Mouse (Mus musculus) CH12.LX (cell line): ENCODE data around the gene Igf1r. TPM values are rescaled to one million over a fixed set of nuclear protein-coding genes. Genes with fewer than 3 reads are reported as not detected.

Experiments used
- DNase-seq: peaks from one replicate; pipeline ENCODE4 v3.0.0-alpha.2; 2013; ENCODE audit errors: extremely low read depth
- H3K27ac ChIP-seq: 2 replicates; pipeline ENCODE4 v1.5.1; 2012; ENCODE audit warnings: low read depth, mild to moderate bottlenecking, control low read depth, moderate library complexity; ENCODE audit not compliant: insufficient read depth
- H3K27me3 ChIP-seq: replicated peaks from 2 replicates; pipeline ENCODE3; 2012; ENCODE audit warnings: inconsistent platforms
- H3K36me3 ChIP-seq, 2 experiments: replicated peaks in 1 of 2; 2 replicates each; pipeline versions ENCODE3 to v1.6.1; 2012; ENCODE audit warnings: inconsistent platforms in 1 of 2, low read length in 1 of 2, mild to moderate bottlenecking in 1 of 2, mixed read lengths in 1 of 2, moderate library complexity in 1 of 2; ENCODE audit not compliant: control insufficient read depth in 1 of 2, insufficient read depth in 1 of 2
- H3K4me1 ChIP-seq, 2 experiments: 2 replicates each; pipeline ENCODE4 v1.6.1; 2012; ENCODE audit warnings: inconsistent platforms in 1 of 2, moderate library complexity in 1 of 2; ENCODE audit not compliant: insufficient read depth in 2 of 2, control insufficient read depth in 1 of 2
- H3K4me2 ChIP-seq: 2 replicates; pipeline ENCODE4 v1.6.1; 2012; ENCODE audit warnings: low read depth, mild to moderate bottlenecking, control low read depth; ENCODE audit not compliant: poor library complexity, insufficient read depth, severe bottlenecking
- H3K4me3 ChIP-seq, 3 experiments: fragments of 150-350 bp in 1 of 3; sonication (generic) in 1 of 3; replicated peaks in 1 of 3; 2 replicates each; pipeline versions ENCODE3 to v1.5.1; 2011 to 2012; ENCODE audit warnings: low read depth in 2 of 3, low read length in 2 of 3, mild to moderate bottlenecking in 2 of 3, moderate library complexity in 2 of 3, control low read depth in 1 of 3, improper control_type of control experiment in 1 of 3, inconsistent platforms in 1 of 3, mixed read lengths in 1 of 3; ENCODE audit not compliant: poor library complexity in 1 of 3
- H3K79me2 ChIP-seq: replicated peaks from 2 replicates; pipeline ENCODE4 v1.6.1; 2012; ENCODE audit warnings: mild to moderate bottlenecking, moderate library complexity; ENCODE audit not compliant: control insufficient read depth, poor library complexity, insufficient read depth, severe bottlenecking; ENCODE audit errors: extremely low read depth
- H3K9ac ChIP-seq: 2 replicates; pipeline ENCODE4 v1.6.1; 2012; ENCODE audit warnings: low read depth, mild to moderate bottlenecking, control low read depth, moderate library complexity; ENCODE audit not compliant: insufficient read depth
- H3K9me3 ChIP-seq: replicated peaks from 2 replicates; pipeline ENCODE3; 2012; ENCODE audit warnings: low read length, inconsistent platforms, mixed read lengths
- CHD1 ChIP-seq: IDR thresholded peaks from 2 replicates; pipeline ENCODE4 v1.6.1; 2012; ENCODE audit warnings: low read depth, low read length, improper control_type of control experiment, inconsistent platforms
- CTCF ChIP-seq, 2 experiments: IDR thresholded peaks in 1 of 2; conservative IDR thresholded peaks in 1 of 2; 2 replicates each; pipeline ENCODE4 v1.5.1; 2011 to 2012; ENCODE audit warnings: low read depth in 2 of 2, low read length in 2 of 2, improper control_type of control experiment in 1 of 2, inconsistent platforms in 1 of 2, mild to moderate bottlenecking in 1 of 2, moderate library complexity in 1 of 2
- EP300 ChIP-seq: IDR thresholded peaks from 2 replicates; pipeline ENCODE4 v1.6.1; 2011; ENCODE audit warnings: low read length, improper control_type of control experiment
- GABPA ChIP-seq: IDR thresholded peaks from 2 replicates; pipeline ENCODE4 v1.6.1; 2012; ENCODE audit warnings: low read depth, low read length, improper control_type of control experiment, inconsistent platforms; ENCODE audit not compliant: insufficient replicate concordance
- JUND ChIP-seq: conservative IDR thresholded peaks from 2 replicates; pipeline ENCODE4 v1.6.1; 2011; ENCODE audit warnings: low read depth, low read length, improper control_type of control experiment
- MAFK ChIP-seq: IDR thresholded peaks from 2 replicates; pipeline ENCODE4 v1.6.1; 2011; ENCODE audit warnings: low read length, improper control_type of control experiment; ENCODE audit not compliant: insufficient replicate concordance
- MAX ChIP-seq: IDR thresholded peaks from 2 replicates; pipeline ENCODE4 v1.6.1; 2011; ENCODE audit warnings: low read length, improper control_type of control experiment
- MXI1 ChIP-seq: IDR thresholded peaks from 2 replicates; pipeline ENCODE4 v1.6.1; 2011; ENCODE audit warnings: mild to moderate bottlenecking, low read depth, low read length, improper control_type of control experiment
- MYC ChIP-seq: IDR thresholded peaks from 2 replicates; pipeline ENCODE4 v1.6.1; 2011; ENCODE audit warnings: low read depth, mild to moderate bottlenecking, improper control_type of control experiment, low read length
- PAX5 ChIP-seq: IDR thresholded peaks from 2 replicates; pipeline ENCODE4 v1.6.1; 2012; ENCODE audit warnings: low read length, inconsistent platforms, mixed read lengths
- POLR2AphosphoS2 ChIP-seq: IDR thresholded peaks from 2 replicates; pipeline ENCODE4 v1.6.1; 2011; ENCODE audit warnings: low read depth, low read length, improper control_type of control experiment
- RCOR1 ChIP-seq: conservative IDR thresholded peaks from 2 replicates; pipeline ENCODE4 v1.6.1; 2012; ENCODE audit warnings: low read depth, mild to moderate bottlenecking, inconsistent platforms, low read length, improper control_type of control experiment
- SIN3A ChIP-seq: IDR thresholded peaks from 2 replicates; pipeline ENCODE4 v1.6.1; 2012; ENCODE audit warnings: low read length, improper control_type of control experiment, inconsistent platforms
- TBP ChIP-seq: conservative IDR thresholded peaks from 2 replicates; pipeline ENCODE4 v1.6.1; 2011; ENCODE audit warnings: low read depth, low read length, improper control_type of control experiment
- TCF12 ChIP-seq: IDR thresholded peaks from 2 replicates; pipeline ENCODE4 v1.6.1; 2014; ENCODE audit warnings: low read depth, mild to moderate bottlenecking, inconsistent platforms, low read length, improper control_type of control experiment
- UBTF ChIP-seq: IDR thresholded peaks from 2 replicates; pipeline ENCODE4 v1.6.1; 2012; ENCODE audit warnings: low read depth, mild to moderate bottlenecking, inconsistent platforms, low read length, improper control_type of control experiment, moderate library complexity
- USF1 ChIP-seq: IDR thresholded peaks from 2 replicates; pipeline ENCODE4 v1.6.1; 2014; ENCODE audit warnings: low read depth, mild to moderate bottlenecking, inconsistent platforms, low read length, improper control_type of control experiment
- USF2 ChIP-seq: conservative IDR thresholded peaks from 2 replicates; pipeline ENCODE4 v1.6.1; 2011; ENCODE audit warnings: low read depth, low read length, improper control_type of control experiment
- ZC3H11A ChIP-seq: IDR thresholded peaks from 2 replicates; pipeline ENCODE4 v1.6.1; 2012; ENCODE audit warnings: low read depth, mild to moderate bottlenecking, inconsistent platforms, low read length, improper control_type of control experiment
- ZMIZ1 ChIP-seq: IDR thresholded peaks from 2 replicates; pipeline ENCODE4 v1.6.1; 2012; ENCODE audit warnings: low read depth, mild to moderate bottlenecking, inconsistent platforms, low read length, improper control_type of control experiment
- ZNF384 ChIP-seq: IDR thresholded peaks from 2 replicates; pipeline ENCODE4 v1.6.1; 2012; ENCODE audit warnings: low read depth, low read length, improper control_type of control experiment, inconsistent platforms
- dilution Hi-C: fragments of 300-500 bp; cut with MboI; formaldehyde crosslinking; loops from 2 replicates; pipeline ENCODE4 v1.14.3; 2020; ENCODE audit warnings: low sequenced_read_pairs; ENCODE audit not compliant: extremely low pct_unique_long_range_greater_than_20kb, extremely low pct_ligation_motif_present
- in situ Hi-C: fragments of 300-500 bp; cut with MboI; formaldehyde crosslinking; loops from 3 replicates; pipeline ENCODE4 v1.14.3; 2019; ENCODE audit warnings: low sequenced_read_pairs, low pct_ligation_motif_present, low pct_unique_long_range_greater_than_20kb, mixed read lengths
- polyA plus RNA-seq: library from polyadenylated mRNA; unstranded; fragments of >175 nt; gene quantifications from 2 replicates; pipeline ENCODE4 v1.2.1, GENCODE M21; 2012; ENCODE audit warnings: low read depth; ENCODE audit not compliant: insufficient read length
- total RNA-seq, 2 experiments: library from RNA; depleted of rRNA; stranded (reverse); fragments of 300-350 nt in 1 of 2; fragments of >200 nt in 1 of 2; gene quantifications; 2 replicates each; pipeline ENCODE4 v1.2.3; 2012 to 2014

Igf1r gene
- total and polyA plus RNA-seq, 3 experiments = 0.19 to 1.6 (median 0.29) TPM

DNA sequence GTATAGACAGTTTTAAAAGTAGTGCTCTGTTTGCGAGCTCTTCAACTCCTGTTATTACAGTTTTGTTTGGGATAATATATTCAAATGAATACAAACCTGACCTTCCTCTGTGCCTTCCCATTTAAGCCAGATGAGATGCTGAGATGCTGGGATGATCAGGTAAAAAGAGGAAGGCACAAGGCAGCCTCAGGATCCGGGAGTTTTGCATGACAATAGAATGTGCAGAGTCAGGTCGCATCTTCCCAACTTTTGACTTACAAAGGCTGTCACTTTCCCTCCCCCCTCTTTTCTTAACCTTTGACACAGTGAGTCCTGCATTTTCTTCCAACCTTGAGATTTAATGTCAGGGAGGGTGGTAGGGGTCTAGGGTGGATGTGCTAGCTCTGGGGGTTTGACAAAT lies 61.9 kb downstream of the Igf1r start:
- Histone ChIP-seq H3K27ac (no peak overlapping the region), H3K4me3 (no peak overlapping the region)
- dilution Hi-C loops = no loop called here

DNA sequence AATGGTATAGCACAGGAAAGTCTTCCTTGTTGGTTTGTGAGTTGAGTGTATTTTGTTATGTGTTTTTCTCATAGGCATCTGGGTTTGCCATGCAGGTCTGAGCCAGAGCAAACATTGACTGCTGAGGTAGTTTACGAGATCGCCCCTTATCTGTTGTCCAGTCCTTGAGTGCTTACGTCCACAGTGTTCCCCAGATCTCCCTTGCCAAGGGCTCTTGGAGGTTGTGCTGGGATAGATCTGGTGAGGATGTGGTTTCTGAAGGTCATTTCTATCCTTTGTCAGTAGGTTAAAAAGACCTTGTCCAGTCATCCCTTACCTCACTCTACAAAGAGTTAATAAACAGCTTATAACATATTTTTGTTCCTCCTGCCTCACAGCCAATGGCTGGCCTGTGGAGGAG lies 62.8 kb downstream of the Igf1r start:
- no peaks in the 10 kb centered on the region for H3K36me3 ChIP-seq
- no peak for TF ChIP-seq PAX5
- TF ChIP-seq EP300 = no peak
- TF ChIP-seq JUND = no peak
- TF ChIP-seq UBTF = no peak
- TF ChIP-seq TBP = no peak
- TF ChIP-seq ZMIZ1 = no peak
- no peak for TF ChIP-seq USF2
- TF ChIP-seq RCOR1 = no peak
- TF ChIP-seq CTCF (conservative IDR thresholded peaks at IDR 0.05 in 1 of 2, IDR thresholded peaks at IDR 0.05 in 1 of 2; ENCODE audit: low read depth in 2 of 2, low read length in 2 of 2) = no peak
- no peak for TF ChIP-seq GABPA
- TF ChIP-seq SIN3A = no peak
- H3K9ac ChIP-seq = no peak overlapping the region
- no peak overlapping the region for H3K4me2 ChIP-seq
- no peak for DNase-seq
- no peak overlapping the region for H3K27ac ChIP-seq
- dilution Hi-C loops = no loop called here
- H3K4me3 ChIP-seq = no peak overlapping the region
- peaks cover 49% of the 10 kb centered on the region for H3K27me3 ChIP-seq
- no peaks in the 10 kb centered on the region for H3K79me2 ChIP-seq
- H3K4me1 ChIP-seq = no peaks in the 10 kb centered on the region
- H3K9me3 ChIP-seq = peaks cover 13% of the 10 kb centered on the region
- in situ Hi-C loops = no loop called here

More for the DNA sequence above, 61.9 kb downstream of the Igf1r start:
- H3K9ac ChIP-seq = no peak overlapping the region
- H3K36me3 ChIP-seq = no peaks in the 10 kb centered on the region
- H3K4me2 ChIP-seq = no peak overlapping the region
- peaks cover 13% of the 10 kb centered on the region for H3K9me3 ChIP-seq
- H3K79me2 ChIP-seq = no peaks in the 10 kb centered on the region
- peaks cover 49% of the 10 kb centered on the region for H3K27me3 ChIP-seq
- DNase-seq = no peak
- no peaks in the 10 kb centered on the region for H3K4me1 ChIP-seq
- TF ChIP-seq TCF12 = no peak
- TF ChIP-seq MYC = no peak
- no peak for TF ChIP-seq MXI1
- no peak for TF ChIP-seq MAX
- TF ChIP-seq ZC3H11A = no peak
- no peak for TF ChIP-seq EP300
- no peak for TF ChIP-seq UBTF
- TF ChIP-seq USF1 = no peak
- TF ChIP-seq MAFK = no peak
- no peak for TF ChIP-seq ZNF384
- TF ChIP-seq JUND = no peak
- no peak for TF ChIP-seq POLR2AphosphoS2
- TF ChIP-seq CHD1 = no peak
- in situ Hi-C loops = no loop called here
